In the genomic region with DNA sequence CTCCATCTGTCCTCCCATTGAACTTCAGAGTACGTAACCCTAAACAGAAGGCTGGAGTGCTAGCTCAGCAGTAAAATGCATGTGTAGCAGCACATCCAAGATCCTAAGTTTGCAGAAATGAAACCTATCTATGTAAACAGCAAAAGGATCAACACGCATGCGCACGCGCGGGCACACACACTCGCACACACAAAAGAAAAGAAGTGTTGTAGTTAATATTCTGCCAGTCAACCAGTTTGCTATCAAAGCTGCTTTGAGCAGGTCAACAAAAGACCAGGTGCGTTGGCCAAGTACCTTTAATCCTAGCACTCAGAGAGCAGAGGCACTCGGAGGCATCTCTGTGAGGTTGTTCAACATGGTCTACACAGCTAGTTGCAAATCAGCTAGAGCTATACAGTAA, we compare ENCODE assay signal across 17 mouse cellular contexts.
"Had no signal": no experiment of that assay in that cellular context is flagged by ENCODE, and none has a peak within 500 bp of the region (broad histone marks: within the 10 kb centered on the region; RNA-seq: fewer than 3 reads in every experiment).

No protein-coding gene starts in this region.

- H3K36me3 ChIP-seq: midbrain, embryonic 15.5 days had no signal

- H3K27ac ChIP-seq: limb, embryonic 10.5 days; limb, embryonic 13.5 days; liver, embryonic 13.5 days; macrophage; neural tube, embryonic 13.5 days had no signal

- ATAC-seq: intestine, embryonic 16.5 days; lung, postnatal 0 days; midbrain, embryonic 15.5 days had no signal

- H3K4me3 ChIP-seq: limb, embryonic 10.5 days; limb, embryonic 13.5 days; liver, embryonic 13.5 days; midbrain, embryonic 15.5 days; myocyte; neural tube, embryonic 13.5 days had no signal

- H3K9me3 ChIP-seq: limb, embryonic 10.5 days; limb, embryonic 13.5 days; liver, embryonic 13.5 days; midbrain, embryonic 15.5 days; neural tube, embryonic 13.5 days had no signal

- H3K9ac ChIP-seq: limb, embryonic 13.5 days; liver, embryonic 13.5 days; lung, embryonic 14.5 days; midbrain, embryonic 15.5 days; neural tube, embryonic 13.5 days had no signal

- H3K27me3 ChIP-seq: limb, embryonic 13.5 days; liver, embryonic 13.5 days; midbrain, embryonic 15.5 days had no signal

- H3K4me2 ChIP-seq: limb, embryonic 13.5 days; liver, embryonic 13.5 days; lung, embryonic 14.5 days; midbrain, embryonic 15.5 days; neural tube, embryonic 13.5 days had no signal

- DNase-seq: kidney, adult 18-20 months; kidney, adult 9 months; kidney, postnatal 14 days; kidney, postnatal 4 days; liver; liver, embryonic 13.5 days; lung, embryonic 14.5 days; thymus, adult 18-20 months; thymus, postnatal 36 days had no signal
